Mouse (Mus musculus): ENCODE measurements at regions not wholly inside any gene's neighbourhood (a gene's known extent, or its start where the extent isn't known, plus 50 kb on each side); places are given as distances from the start of the nearest gene placed in this dataset.

GRCm38 (mm10) chr10:9265528-9265927, 379.7 kb upstream of the Sash1 start:
- no peak for TF ChIP-seq CTCF (IDR thresholded peaks at IDR 0.05; ENCODE audit: low read depth, low read length)
- TF ChIP-seq POLR2A (IDR thresholded peaks at IDR 0.05; ENCODE audit: borderline replicate concordance, low read depth, low read length): no peak
